Mouse (Mus musculus): ENCODE data around the gene Gm49320. TPM values are rescaled to one million over a fixed set of nuclear protein-coding genes. Genes with fewer than 3 reads are reported as not detected.

Gm49320 gene
- polyA plus RNA-seq, 1 experiment from 2014 or later = 1.1 TPM

DNA sequence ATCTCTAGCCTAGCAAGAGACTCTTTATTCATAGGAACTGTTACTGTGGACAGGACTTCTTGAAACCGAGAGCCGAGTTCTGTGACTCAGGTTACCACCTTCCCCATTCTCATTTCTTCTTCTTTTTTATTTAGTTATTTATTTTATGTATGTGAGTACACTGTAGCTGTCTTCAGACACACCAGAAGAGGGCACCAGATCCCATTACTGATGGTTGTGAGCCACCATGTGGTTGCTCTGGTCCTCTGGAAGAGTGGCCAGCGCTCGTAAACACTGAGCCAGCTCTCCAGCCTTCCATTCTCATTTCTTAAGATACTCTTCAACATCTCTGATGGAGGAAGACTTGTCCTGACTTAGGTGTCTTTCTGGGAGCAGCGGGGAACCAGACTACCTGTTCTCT is 54.1 kb downstream of the Gm49320 start:
- Histone ChIP-seq H3K4me2 (ENCODE audit: low read depth, low read length) (no peak overlapping the region), H3K36me3 (ENCODE audit: control insufficient read depth, insufficient read depth, low read length) (peaks cover 93% of the 10 kb centered on the region), H3K9ac (ENCODE audit: low read depth, low read length) (no peak overlapping the region), H3K4me1 (ENCODE audit: control insufficient read depth, insufficient read depth, low read length) (no peaks in the 10 kb centered on the region), H3K27me3 (replicated peaks; ENCODE audit: control insufficient read depth, insufficient read depth, low read length) (no peaks in the 10 kb centered on the region), H3K9me3 (ENCODE audit: control insufficient read depth, low read length) (no peaks in the 10 kb centered on the region), H3K27ac (replicated peaks; ENCODE audit: low read depth, low read length) (no peak overlapping the region), H3K4me3 (ENCODE audit: low read depth, low read length) (no peak overlapping the region)
- 89% methylated on average over 5 of the region's 5 CpGs for WGBS
- DNase-seq (ENCODE audit: low spot score) (no peak), ATAC-seq (ENCODE audit: low read depth) (no peak)

DNA sequence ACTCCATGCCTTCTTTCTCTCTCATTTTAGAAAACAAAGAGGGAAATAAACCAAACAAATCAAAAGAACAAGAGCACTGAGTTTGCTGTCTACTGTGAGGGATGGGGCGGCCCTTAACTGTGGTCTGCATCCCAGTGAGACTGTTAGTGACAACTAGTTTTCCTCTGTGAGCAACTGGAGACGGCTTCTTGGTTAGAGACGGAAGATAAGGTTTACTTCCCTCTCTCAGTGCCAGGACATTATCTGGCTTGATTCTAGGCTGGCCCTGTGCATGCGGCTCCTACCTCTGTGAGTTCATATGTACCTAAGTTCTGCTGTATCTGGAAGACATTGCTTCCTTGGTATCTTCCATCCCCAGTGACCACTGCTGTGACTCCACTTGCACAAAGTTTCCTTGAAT is 59.2 kb downstream of the Gm49320 start:
- H3K4me1 ChIP-seq (ENCODE audit: control insufficient read depth, insufficient read depth, low read length) = no peaks in the 10 kb centered on the region
- H3K9ac ChIP-seq (ENCODE audit: low read depth, low read length) = no peak overlapping the region
- H3K27ac ChIP-seq (replicated peaks; ENCODE audit: low read depth, low read length) = no peak overlapping the region
- H3K36me3 ChIP-seq (ENCODE audit: control insufficient read depth, insufficient read depth, low read length) = peaks cover 95% of the 10 kb centered on the region
- no peaks in the 10 kb centered on the region for H3K9me3 ChIP-seq (ENCODE audit: control insufficient read depth, low read length)
- DNase-seq (ENCODE audit: low spot score) (no peak), ATAC-seq (ENCODE audit: low read depth) (no peak)
- H3K4me3 ChIP-seq (ENCODE audit: low read depth, low read length) = no peak overlapping the region
- no peak overlapping the region for H3K4me2 ChIP-seq (ENCODE audit: low read depth, low read length)
- no peaks in the 10 kb centered on the region for H3K27me3 ChIP-seq (replicated peaks; ENCODE audit: control insufficient read depth, insufficient read depth, low read length)
- WGBS = 95% methylated on average over 4 of the region's 4 CpGs

Other genes with a start within 250 kb of the Gm49320 start
- gene Cd209f, start 133.0 kb upstream of the Gm49320 start, polyA plus RNA-seq (2014; fragmentation: Nextera tagmentation; extraction: Ambion mirVana) = 0.19 and 0.21 TPM in 2 replicates
- gene Cd209g, start 104.8 kb upstream of the Gm49320 start, polyA plus RNA-seq (2014; fragmentation: Nextera tagmentation; extraction: Ambion mirVana) = not detected in 2 replicates
- gene Evi5l, start 72.3 kb upstream of the Gm49320 start, polyA plus RNA-seq (2014; fragmentation: Nextera tagmentation; extraction: Ambion mirVana) = 18.7 and 24.9 TPM in 2 replicates
- gene Prr36, start 21.4 kb upstream of the Gm49320 start, polyA plus RNA-seq (2014; fragmentation: Nextera tagmentation; extraction: Ambion mirVana) = 2.3 and 2.7 TPM in 2 replicates
- gene Lrrc8e, start 12.0 kb upstream of the Gm49320 start, polyA plus RNA-seq (2014; fragmentation: Nextera tagmentation; extraction: Ambion mirVana) = 0.69 and 0.97 TPM in 2 replicates
- 18.1 and 21.4 TPM in 2 replicates for gene Map2k7, start 125 bp upstream of the Gm49320 start, polyA plus RNA-seq (2014; fragmentation: Nextera tagmentation; extraction: Ambion mirVana)
- 3.3 and 5.0 TPM in 2 replicates for gene Tgfbr3l, start 9.3 kb downstream of the Gm49320 start, polyA plus RNA-seq (2014; fragmentation: Nextera tagmentation; extraction: Ambion mirVana)
- gene Snapc2, start 14.2 kb downstream of the Gm49320 start, polyA plus RNA-seq (2014; fragmentation: Nextera tagmentation; extraction: Ambion mirVana) = 45.0 and 50.6 TPM in 2 replicates
- 49.3 and 59.1 TPM in 2 replicates for gene Ctxn1, start 20.4 kb downstream of the Gm49320 start, polyA plus RNA-seq (2014; fragmentation: Nextera tagmentation; extraction: Ambion mirVana)
- 65.4 and 71.9 TPM in 2 replicates for gene Timm44, start 37.0 kb downstream of the Gm49320 start, polyA plus RNA-seq (2014; fragmentation: Nextera tagmentation; extraction: Ambion mirVana)
- gene Ccl25, start 86.3 kb downstream of the Gm49320 start, polyA plus RNA-seq (2014; fragmentation: Nextera tagmentation; extraction: Ambion mirVana) = 10.2 and 11.2 TPM in 2 replicates
- 217 and 226 TPM in 2 replicates for gene Elavl1, start 86.5 kb downstream of the Gm49320 start, polyA plus RNA-seq (2014; fragmentation: Nextera tagmentation; extraction: Ambion mirVana)

All from embryonic facial prominence, embryonic 14.5 days (tissue).